Mouse (Mus musculus) intestine, embryonic 14.5 days (tissue): ENCODE results near the gene Tdgf1. TPM values are rescaled to one million over a fixed set of nuclear protein-coding genes. Genes with fewer than 3 reads are reported as not detected.

Experiments used
- ATAC-seq: fragments of 200-750 bp; cut with Nextera tagmentation; replicated peaks from 2 replicates; pipeline ENCODE4 v1.8.0; 2017; ENCODE audit warnings: low read depth, moderate number of reproducible peaks, moderate TSS enrichment, moderate library complexity; ENCODE audit not compliant: low FRiP score, low TSS enrichment
- DNase-seq: peaks from one replicate; pipeline ENCODE4 v3.0.0-alpha.2; 2018; ENCODE audit warnings: low spot score
- H3K27ac ChIP-seq: fragments of 300-500 bp; sonication (generic); 2 replicates; pipeline ENCODE4 v1.5.1; 2014; ENCODE audit warnings: low read depth, mild to moderate bottlenecking, control low read depth
- H3K27me3 ChIP-seq: fragments of 300-500 bp; sonication (generic); replicated peaks from 2 replicates; pipeline ENCODE4 v1.6.1; 2014; ENCODE audit warnings: low read length, control low read depth; ENCODE audit not compliant: control insufficient read depth, insufficient read depth
- H3K36me3 ChIP-seq: fragments of 300-500 bp; sonication (generic); 2 replicates; pipeline ENCODE4 v1.6.1; 2014; ENCODE audit warnings: low read length, control low read depth; ENCODE audit not compliant: control insufficient read depth, insufficient read depth
- H3K4me1 ChIP-seq: fragments of 300-500 bp; sonication (generic); replicated peaks from 2 replicates; pipeline ENCODE4 v1.6.1; 2014; ENCODE audit warnings: low read length, control low read depth, mixed read lengths; ENCODE audit not compliant: control insufficient read depth, insufficient read depth
- H3K4me2 ChIP-seq: fragments of 300-500 bp; sonication (generic); 2 replicates; pipeline ENCODE4 v1.6.1; 2014; ENCODE audit warnings: low read length
- H3K4me3 ChIP-seq: fragments of 300-500 bp; sonication (generic); 2 replicates; pipeline ENCODE4 v1.5.1; 2014; ENCODE audit warnings: low read depth, low read length, control low read depth, mixed read lengths
- H3K9ac ChIP-seq: fragments of 300-500 bp; sonication (generic); 2 replicates; pipeline ENCODE4 v1.6.1; 2014; ENCODE audit warnings: mild to moderate bottlenecking, low read length
- H3K9me3 ChIP-seq: fragments of 300-500 bp; sonication (generic); 2 replicates; pipeline ENCODE4 v1.6.1; 2016; ENCODE audit warnings: low read length, control low read depth; ENCODE audit not compliant: control insufficient read depth
- WGBS: fragments of 180-500 bp; shearing (Covaris S2); extraction: QIAGEN DNeasy Blood & Tissue Kit; methylation state at CpG from one replicate; pipeline ENCODE4 v1.1.7; 2014; 5-methylcytosine and 5-hydroxymethylcytosine counted together
- polyA plus RNA-seq: library from polyadenylated mRNA; unstranded; fragments of >200 nt; fragmentation: Nextera tagmentation; extraction: Ambion mirVana; gene quantifications from 2 replicates; pipeline ENCODE4 v1.2.1, GENCODE M21; 2014

Tdgf1 gene
- polyA plus RNA-seq, 1 experiment from 2014 or later, result not detected

GRCm38 (mm10) chr9:110985541-110985940 is 39.6 kb upstream of the Tdgf1 start:
- WGBS, result 92% methylated on average over 5 of the region's 5 CpGs
- H3K9me3 ChIP-seq, result no peaks in the 10 kb centered on the region
- no peaks in the 10 kb centered on the region for H3K27me3 ChIP-seq
- no peak for ATAC-seq
- H3K4me2 ChIP-seq, result no peak overlapping the region
- no peak overlapping the region for H3K4me3 ChIP-seq
- H3K9ac ChIP-seq, result no peak overlapping the region
- no peak overlapping the region for H3K27ac ChIP-seq
- no peak for DNase-seq
- H3K36me3 ChIP-seq, result no peaks in the 10 kb centered on the region
- peaks cover 3% of the 10 kb centered on the region; the same call in 1 of the 2 replicates for H3K4me1 ChIP-seq

GRCm38 (mm10) chr9:110984096-110984495 is 38.1 kb upstream of the Tdgf1 start:
- no peak overlapping the region for H3K4me3 ChIP-seq
- H3K27ac ChIP-seq, result no peak overlapping the region
- no peak overlapping the region for H3K4me2 ChIP-seq
- H3K9ac ChIP-seq, result no peak overlapping the region
- no peak for DNase-seq
- no peaks in the 10 kb centered on the region for H3K4me1 ChIP-seq
- H3K27me3 ChIP-seq, result no peaks in the 10 kb centered on the region
- no peaks in the 10 kb centered on the region for H3K36me3 ChIP-seq
- H3K9me3 ChIP-seq, result no peaks in the 10 kb centered on the region
- 91% methylated on average over 9 of the region's 9 CpGs for WGBS
- no peak for ATAC-seq

GRCm38 (mm10) chr9:110982351-110982750 is 36.4 kb upstream of the Tdgf1 start:
- Histone ChIP-seq H3K4me3 (no peak overlapping the region), H3K4me1 (no peaks in the 10 kb centered on the region), H3K9ac (no peak overlapping the region), H3K27ac (no peak overlapping the region), H3K9me3 (no peaks in the 10 kb centered on the region), H3K4me2 (no peak overlapping the region), H3K27me3 (no peaks in the 10 kb centered on the region), H3K36me3 (no peaks in the 10 kb centered on the region)
- DNase-seq (no peak), ATAC-seq (no peak)
- 68% methylated on average over 4 of the region's 4 CpGs for WGBS

GRCm38 (mm10) chr9:110979411-110979810 is 33.5 kb upstream of the Tdgf1 start:
- H3K4me2 ChIP-seq, result no peak overlapping the region
- H3K27ac ChIP-seq, result no peak overlapping the region
- WGBS, result 90% methylated on average over 11 of the region's 11 CpGs
- no peaks in the 10 kb centered on the region for H3K36me3 ChIP-seq
- H3K27me3 ChIP-seq, result no peaks in the 10 kb centered on the region
- H3K4me3 ChIP-seq, result no peak overlapping the region
- H3K9ac ChIP-seq, result no peak overlapping the region
- no peak for DNase-seq
- no peaks in the 10 kb centered on the region for H3K9me3 ChIP-seq
- ATAC-seq, result no peak
- no peaks in the 10 kb centered on the region for H3K4me1 ChIP-seq

- no peaks in the 10 kb centered on the region for H3K27me3 ChIP-seq
- H3K4me2 ChIP-seq, result no peak overlapping the region
- H3K27ac ChIP-seq, result no peak overlapping the region
- DNase-seq (no peak), ATAC-seq (no peak)
- WGBS, result 73% methylated on average over 2 of the region's 2 CpGs
- no peak overlapping the region for H3K4me3 ChIP-seq
- H3K4me1 ChIP-seq, result no peaks in the 10 kb centered on the region
- no peaks in the 10 kb centered on the region for H3K36me3 ChIP-seq
- H3K9me3 ChIP-seq, result no peaks in the 10 kb centered on the region
- no peak overlapping the region for H3K9ac ChIP-seq
Observed at GRCm38 (mm10) chr9:110965910-110966231, 19.9 kb upstream of the Tdgf1 start.

GRCm38 (mm10) chr9:110965062-110965909 is 19.3 kb upstream of the Tdgf1 start:
- no peak overlapping the region for H3K9ac ChIP-seq
- H3K4me1 ChIP-seq, result no peaks in the 10 kb centered on the region
- ATAC-seq (no peak), DNase-seq (no peak)
- H3K36me3 ChIP-seq, result no peaks in the 10 kb centered on the region
- no peak overlapping the region for H3K27ac ChIP-seq
- H3K4me2 ChIP-seq, result no peak overlapping the region
- H3K9me3 ChIP-seq, result no peaks in the 10 kb centered on the region
- no peak overlapping the region for H3K4me3 ChIP-seq
- WGBS, result 89% methylated on average over 22 of the region's 22 CpGs
- no peaks in the 10 kb centered on the region for H3K27me3 ChIP-seq

- Histone ChIP-seq H3K4me2 (no peak overlapping the region), H3K4me3 (no peak overlapping the region), H3K27me3 (no peaks in the 10 kb centered on the region), H3K4me1 (no peaks in the 10 kb centered on the region), H3K36me3 (no peaks in the 10 kb centered on the region), H3K9ac (no peak overlapping the region), H3K9me3 (no peaks in the 10 kb centered on the region), H3K27ac (no peak overlapping the region)
- 90% methylated on average over 8 of the region's 8 CpGs for WGBS
- DNase-seq, result no peak
- no peak for ATAC-seq
Observed at GRCm38 (mm10) chr9:110963566-110964115, 17.7 kb upstream of the Tdgf1 start.

GRCm38 (mm10) chr9:110961386-110961785 is 15.4 kb upstream of the Tdgf1 start:
- ATAC-seq (no peak), DNase-seq (no peak)
- Histone ChIP-seq H3K9me3 (no peaks in the 10 kb centered on the region), H3K36me3 (no peaks in the 10 kb centered on the region), H3K27me3 (no peaks in the 10 kb centered on the region), H3K4me2 (no peak overlapping the region), H3K27ac (no peak overlapping the region), H3K4me3 (no peak overlapping the region), H3K9ac (no peak overlapping the region), H3K4me1 (no peaks in the 10 kb centered on the region)
- WGBS, result 97% methylated on average over 8 of the region's 8 CpGs
